Mouse (Mus musculus): ENCODE data around the gene Macrod2. TPM values are rescaled to one million over a fixed set of nuclear protein-coding genes. Genes with fewer than 3 reads are reported as not detected.

Gene Macrod2
- polyA plus RNA-seq, 1 experiment from 2014 or later, result 25.7 TPM

GRCm38 (mm10) chr2:141514976-141515375 is 1119.9 kb downstream of the Macrod2 start:
- ATAC-seq, result no peak
- no peak for TF ChIP-seq CTCF (IDR thresholded peaks at IDR 0.05; ENCODE audit: low read depth)
- no peaks in the 10 kb centered on the region for H3K9me3 ChIP-seq (ENCODE audit: control insufficient read depth)
- H3K27ac ChIP-seq (ENCODE audit: low read depth, low read length), result no peak overlapping the region
- H3K27me3 ChIP-seq (replicated peaks; ENCODE audit: control insufficient read depth, insufficient read depth, low read length), result no peaks in the 10 kb centered on the region
- no peaks in the 10 kb centered on the region for H3K36me3 ChIP-seq (ENCODE audit: control insufficient read depth, insufficient read depth)
- H3K4me2 ChIP-seq (replicated peaks; ENCODE audit: low read depth), result no peak overlapping the region
- WGBS, result 69% methylated on average over 3 of the region's 3 CpGs
- H3K4me1 ChIP-seq (replicated peaks; ENCODE audit: control insufficient read depth, insufficient read depth, low read length), result no peaks in the 10 kb centered on the region
- H3K4me3 ChIP-seq (ENCODE audit: low read depth, low read length), result no peak overlapping the region
- H3K9ac ChIP-seq (ENCODE audit: low read depth, low read length), result no peak overlapping the region

- H3K4me3 ChIP-seq (ENCODE audit: low read depth, low read length), result no peak overlapping the region
- 80% methylated on average over 4 of the region's 4 CpGs for WGBS
- H3K36me3 ChIP-seq (ENCODE audit: control insufficient read depth, insufficient read depth), result no peaks in the 10 kb centered on the region
- H3K4me2 ChIP-seq (replicated peaks; ENCODE audit: low read depth), result no peak overlapping the region
- no peaks in the 10 kb centered on the region for H3K9me3 ChIP-seq (ENCODE audit: control insufficient read depth)
- no peak for TF ChIP-seq CTCF (IDR thresholded peaks at IDR 0.05; ENCODE audit: low read depth)
- no peak overlapping the region for H3K9ac ChIP-seq (ENCODE audit: low read depth, low read length)
- ATAC-seq, result no peak
- no peaks in the 10 kb centered on the region for H3K4me1 ChIP-seq (replicated peaks; ENCODE audit: control insufficient read depth, insufficient read depth, low read length)
- H3K27me3 ChIP-seq (replicated peaks; ENCODE audit: control insufficient read depth, insufficient read depth, low read length), result no peaks in the 10 kb centered on the region
- H3K27ac ChIP-seq (ENCODE audit: low read depth, low read length), result no peak overlapping the region
Observed at GRCm38 (mm10) chr2:141522081-141522480, 1127.0 kb downstream of the Macrod2 start.

DNA sequence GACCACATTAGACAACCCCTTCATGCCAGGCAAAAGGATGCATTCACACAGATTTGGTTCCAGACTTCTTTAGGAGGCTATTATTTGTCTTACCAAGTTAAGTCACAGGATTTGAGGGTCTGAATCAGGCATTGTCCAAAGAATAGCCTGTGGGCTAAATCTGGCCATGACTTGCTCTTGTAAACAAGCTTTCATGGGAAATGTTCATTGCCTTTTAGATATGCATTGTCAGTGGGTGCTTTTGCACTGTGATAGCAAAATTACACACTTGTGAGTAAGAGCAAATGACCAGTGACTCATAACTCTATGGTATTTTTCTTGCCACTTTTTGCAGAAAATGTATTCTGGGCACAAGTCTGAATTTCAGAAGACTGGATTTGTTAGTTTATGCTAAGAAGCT is 1150.8 kb downstream of the Macrod2 start:
- no peaks in the 10 kb centered on the region for H3K36me3 ChIP-seq (ENCODE audit: control insufficient read depth, insufficient read depth)
- no peak for TF ChIP-seq CTCF (IDR thresholded peaks at IDR 0.05; ENCODE audit: low read depth)
- H3K27ac ChIP-seq (ENCODE audit: low read depth, low read length), result no peak overlapping the region
- H3K9me3 ChIP-seq (ENCODE audit: control insufficient read depth), result no peaks in the 10 kb centered on the region
- H3K4me2 ChIP-seq (replicated peaks; ENCODE audit: low read depth), result no peak overlapping the region
- H3K27me3 ChIP-seq (replicated peaks; ENCODE audit: control insufficient read depth, insufficient read depth, low read length), result no peaks in the 10 kb centered on the region
- H3K9ac ChIP-seq (ENCODE audit: low read depth, low read length), result no peak overlapping the region
- no peaks in the 10 kb centered on the region for H3K4me1 ChIP-seq (replicated peaks; ENCODE audit: control insufficient read depth, insufficient read depth, low read length)
- no peak overlapping the region for H3K4me3 ChIP-seq (ENCODE audit: low read depth, low read length)
- no peak for ATAC-seq

GRCm38 (mm10) chr2:141551701-141552100 is 1156.6 kb downstream of the Macrod2 start:
- TF ChIP-seq CTCF (IDR thresholded peaks at IDR 0.05; ENCODE audit: low read depth), result no peak
- H3K36me3 ChIP-seq (ENCODE audit: control insufficient read depth, insufficient read depth), result no peaks in the 10 kb centered on the region
- no peaks in the 10 kb centered on the region for H3K9me3 ChIP-seq (ENCODE audit: control insufficient read depth)
- no peak overlapping the region for H3K4me3 ChIP-seq (ENCODE audit: low read depth, low read length)
- H3K9ac ChIP-seq (ENCODE audit: low read depth, low read length), result no peak overlapping the region
- no peak overlapping the region for H3K4me2 ChIP-seq (replicated peaks; ENCODE audit: low read depth)
- no peaks in the 10 kb centered on the region for H3K27me3 ChIP-seq (replicated peaks; ENCODE audit: control insufficient read depth, insufficient read depth, low read length)
- no peak for ATAC-seq
- H3K27ac ChIP-seq (ENCODE audit: low read depth, low read length), result no peak overlapping the region
- 69% methylated on average over 1 of the region's 1 CpGs for WGBS
- H3K4me1 ChIP-seq (replicated peaks; ENCODE audit: control insufficient read depth, insufficient read depth, low read length), result peaks cover 3% of the 10 kb centered on the region; the same call in 1 of the 2 replicates

DNA sequence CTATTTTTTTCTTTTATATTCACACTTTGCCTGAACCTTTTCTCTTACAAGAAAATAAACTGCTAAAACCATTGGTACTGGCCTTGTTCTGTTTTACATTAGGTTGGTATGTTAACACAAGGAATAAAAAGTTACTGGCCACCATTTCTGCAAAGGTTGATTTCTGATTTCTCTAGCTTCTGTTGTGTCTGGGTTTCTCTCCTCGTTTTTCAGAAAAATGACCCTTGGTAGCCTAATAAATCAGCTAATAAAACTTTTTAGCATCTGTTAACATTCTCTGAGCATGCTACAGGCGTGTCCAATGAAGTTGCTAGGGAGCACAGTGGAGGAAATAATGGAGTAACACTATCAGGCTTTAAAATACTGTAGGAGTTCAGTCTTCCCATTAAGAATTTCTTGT is 1161.6 kb downstream of the Macrod2 start:
- Histone ChIP-seq H3K4me3 (ENCODE audit: low read depth, low read length) (no peak overlapping the region), H3K27me3 (replicated peaks; ENCODE audit: control insufficient read depth, insufficient read depth, low read length) (no peaks in the 10 kb centered on the region), H3K36me3 (ENCODE audit: control insufficient read depth, insufficient read depth) (no peaks in the 10 kb centered on the region), H3K4me1 (replicated peaks; ENCODE audit: control insufficient read depth, insufficient read depth, low read length) (peaks cover 3% of the 10 kb centered on the region; the same call in 1 of the 2 replicates), H3K4me2 (replicated peaks; ENCODE audit: low read depth) (no peak overlapping the region), H3K9ac (ENCODE audit: low read depth, low read length) (no peak overlapping the region), H3K9me3 (ENCODE audit: control insufficient read depth) (no peaks in the 10 kb centered on the region), H3K27ac (ENCODE audit: low read depth, low read length) (no peak overlapping the region)
- no peak for TF ChIP-seq CTCF (IDR thresholded peaks at IDR 0.05; ENCODE audit: low read depth)
- WGBS, result 26% methylated on average over 2 of the region's 2 CpGs
- ATAC-seq, result no peak

DNA sequence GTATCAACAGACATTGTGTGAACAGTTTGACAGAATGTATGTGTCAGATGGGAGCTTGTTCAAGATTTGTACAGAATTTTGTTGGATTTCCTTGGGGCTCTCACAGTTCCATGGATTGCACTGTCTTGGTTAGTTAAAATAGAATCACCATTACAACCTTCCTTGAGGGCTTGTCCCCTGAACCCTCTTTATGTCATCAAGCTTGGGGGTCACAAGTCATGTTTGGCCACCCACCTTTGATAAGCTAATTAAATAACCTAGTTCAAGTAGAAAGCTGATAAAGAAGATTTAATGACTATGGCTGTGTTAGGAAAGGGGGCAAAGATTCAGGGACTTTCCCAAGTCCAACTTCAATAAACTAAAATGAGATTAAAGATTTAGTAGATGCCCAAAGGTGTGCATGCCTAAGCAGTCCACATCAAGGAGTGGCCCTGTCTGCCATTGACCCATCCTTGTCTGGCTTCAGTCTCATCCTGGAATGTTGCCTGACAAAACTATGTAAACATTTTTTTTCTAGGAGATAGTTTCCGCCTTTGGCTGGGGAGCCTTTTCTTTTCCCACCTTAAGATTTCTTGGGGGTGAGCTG is 1163.2 kb downstream of the Macrod2 start:
- Histone ChIP-seq H3K27me3 (replicated peaks; ENCODE audit: control insufficient read depth, insufficient read depth, low read length) (no peaks in the 10 kb centered on the region), H3K4me2 (replicated peaks; ENCODE audit: low read depth) (no peak overlapping the region), H3K9me3 (ENCODE audit: control insufficient read depth) (no peaks in the 10 kb centered on the region), H3K4me1 (replicated peaks; ENCODE audit: control insufficient read depth, insufficient read depth, low read length) (peaks cover 3% of the 10 kb centered on the region; the same call in 1 of the 2 replicates), H3K27ac (ENCODE audit: low read depth, low read length) (no peak overlapping the region), H3K9ac (ENCODE audit: low read depth, low read length) (no peak overlapping the region), H3K4me3 (ENCODE audit: low read depth, low read length) (no peak overlapping the region), H3K36me3 (ENCODE audit: control insufficient read depth, insufficient read depth) (no peaks in the 10 kb centered on the region)
- TF ChIP-seq CTCF (IDR thresholded peaks at IDR 0.05; ENCODE audit: low read depth), result no peak
- peak; percentile 19; the same call in 1 of the 2 replicates for ATAC-seq
- WGBS, result 42% methylated on average over 1 of the region's 1 CpGs

- 34% methylated on average over 3 of the region's 3 CpGs for WGBS
- Histone ChIP-seq H3K36me3 (ENCODE audit: control insufficient read depth, insufficient read depth) (no peaks in the 10 kb centered on the region), H3K4me2 (replicated peaks; ENCODE audit: low read depth) (no peak overlapping the region), H3K9ac (ENCODE audit: low read depth, low read length) (no peak overlapping the region), H3K27me3 (replicated peaks; ENCODE audit: control insufficient read depth, insufficient read depth, low read length) (no peaks in the 10 kb centered on the region), H3K27ac (ENCODE audit: low read depth, low read length) (no peak overlapping the region), H3K4me1 (replicated peaks; ENCODE audit: control insufficient read depth, insufficient read depth, low read length) (no peaks in the 10 kb centered on the region), H3K9me3 (ENCODE audit: control insufficient read depth) (no peaks in the 10 kb centered on the region), H3K4me3 (ENCODE audit: low read depth, low read length) (no peak overlapping the region)
- TF ChIP-seq CTCF (IDR thresholded peaks at IDR 0.05; ENCODE audit: low read depth), result no peak
- no peak for ATAC-seq
Observed at GRCm38 (mm10) chr2:141565986-141566385, 1170.9 kb downstream of the Macrod2 start.

Data from intestine, postnatal 0 days (tissue).